Mouse (Mus musculus) ES-E14 (cell line): Measurements from ENCODE around the gene Nmrk2. TPM values are rescaled to one million over a fixed set of nuclear protein-coding genes. Genes with fewer than 3 reads are reported as not detected.

Experiments used
- DNase-seq: peaks from one replicate; pipeline ENCODE4 v3.0.0-alpha.2; 2013; ENCODE audit warnings: low read depth, low spot score
- H3K27ac ChIP-seq: 2 replicates; pipeline ENCODE4 v1.5.1; 2012; ENCODE audit warnings: low read depth, mild to moderate bottlenecking, low read length, moderate library complexity, mixed read lengths; ENCODE audit not compliant: poor library complexity, insufficient read depth, severe bottlenecking
- H3K36me3 ChIP-seq: 2 replicates; pipeline ENCODE4 v1.6.1; 2012; ENCODE audit warnings: mild to moderate bottlenecking, low read length, moderate library complexity, mixed read lengths; ENCODE audit not compliant: control insufficient read depth, poor library complexity, insufficient read depth, severe bottlenecking
- H3K4me1 ChIP-seq, 2 experiments: fragments of 150-350 bp in 1 of 2; sonication (generic) in 1 of 2; 2 replicates each; pipeline ENCODE4 v1.6.1; 2012; ENCODE audit warnings: low read length in 2 of 2, mild to moderate bottlenecking in 1 of 2, mixed read lengths in 1 of 2; ENCODE audit not compliant: control insufficient read depth in 2 of 2, insufficient read depth in 2 of 2, poor library complexity in 1 of 2
- H3K4me3 ChIP-seq, 2 experiments: fragments of 150-350 bp in 1 of 2; sonication (generic) in 1 of 2; 2 replicates each; pipeline ENCODE4 v1.5.1; 2012; ENCODE audit warnings: low read length in 2 of 2, low read depth in 1 of 2, mild to moderate bottlenecking in 1 of 2, mixed read lengths in 1 of 2; ENCODE audit not compliant: insufficient read depth in 1 of 2, poor library complexity in 1 of 2, severe bottlenecking in 1 of 2
- H3K9ac ChIP-seq: 2 replicates; pipeline ENCODE4 v1.6.1; 2012; ENCODE audit warnings: low read depth, mild to moderate bottlenecking, low read length, mixed read lengths; ENCODE audit not compliant: poor library complexity, insufficient read depth, severe bottlenecking
- H3K9me3 ChIP-seq: fragments of 150-350 bp; sonication (generic); 2 replicates; pipeline ENCODE4 v1.6.1; 2012; ENCODE audit warnings: low read depth, mild to moderate bottlenecking, low read length; ENCODE audit not compliant: control insufficient read depth, insufficient read depth
- CHD2 ChIP-seq: IDR thresholded peaks from 2 replicates; pipeline ENCODE4 v1.6.1; 2014; ENCODE audit warnings: mild to moderate bottlenecking, low read depth, low read length, inconsistent platforms
- HCFC1 ChIP-seq: IDR thresholded peaks from 2 replicates; pipeline ENCODE4 v1.6.1; 2012; ENCODE audit warnings: low read length, inconsistent platforms, borderline replicate concordance; ENCODE audit not compliant: insufficient read depth
- MAFK ChIP-seq: IDR thresholded peaks from 2 replicates; pipeline ENCODE4 v1.6.1; 2014; ENCODE audit warnings: mild to moderate bottlenecking, low read depth, low read length, inconsistent platforms; ENCODE audit not compliant: insufficient read depth
- ZC3H11A ChIP-seq: IDR thresholded peaks from 2 replicates; pipeline ENCODE4 v1.6.1; 2012; ENCODE audit warnings: low read depth, mild to moderate bottlenecking, inconsistent platforms, low read length, borderline replicate concordance
- ZNF384 ChIP-seq: IDR thresholded peaks from 2 replicates; pipeline ENCODE4 v1.6.1; 2012; ENCODE audit warnings: low read depth, low read length, inconsistent platforms
- in situ Hi-C, 2 experiments: fragments of 600-800 bp; cut with MboI; formaldehyde crosslinking; loops; one replicate each; pipeline ENCODE4 v1.15.1; 2025; ENCODE audit warnings: low sequenced_read_pairs in 2 of 2, inconsistent platforms in 1 of 2; ENCODE audit not compliant: unreplicated experiment in 2 of 2
- total RNA-seq: library from RNA; depleted of rRNA; stranded (reverse); fragments of 300-350 nt; gene quantifications from 2 replicates; pipeline ENCODE4 v1.2.3, GENCODE M21; 2012

Nmrk2 gene
- total RNA-seq, 1 experiment = not detected

- Histone ChIP-seq H3K9me3 (no peaks in the 10 kb centered on the region), H3K4me1 (peaks cover 2 to 23% of the 10 kb centered on the region in 2 experiments; a peak in 3 of 4 replicates), H3K27ac (no peak overlapping the region), H3K9ac (no peak overlapping the region), H3K36me3 (peaks cover 10% of the 10 kb centered on the region; the same call in 1 of the 2 replicates), H3K4me3 (no peak overlapping the region)
- in situ Hi-C loops = no loop called here
- no peak for DNase-seq
- no peak for TF ChIP-seq MAFK
- TF ChIP-seq HCFC1 = no peak
- no peak for TF ChIP-seq ZNF384
- TF ChIP-seq ZC3H11A = no peak
- no peak for TF ChIP-seq CHD2
Observed at GRCm38 (mm10) chr10:81190912-81191321, 10.9 kb downstream of the Nmrk2 start.

GRCm38 (mm10) chr10:81190236-81190911 lies 11.5 kb downstream of the Nmrk2 start:
- Histone ChIP-seq H3K4me1 (peaks cover 2 to 23% of the 10 kb centered on the region in 2 experiments; a peak in 3 of 4 replicates), H3K4me3 (peak overlapping the region; percentile 20 to 46), H3K27ac (no peak overlapping the region), H3K36me3 (peaks cover 10% of the 10 kb centered on the region), H3K9ac (peak overlapping the region; percentile 57; the same call in 1 of the 2 replicates), H3K9me3 (no peaks in the 10 kb centered on the region)
- in situ Hi-C loops = no loop called here
- TF ChIP-seq ZC3H11A = no peak
- no peak for TF ChIP-seq HCFC1
- no peak for TF ChIP-seq ZNF384
- TF ChIP-seq CHD2 = no peak
- TF ChIP-seq MAFK = no peak
- DNase-seq = no peak

GRCm38 (mm10) chr10:81189821-81190220 lies 12.0 kb downstream of the Nmrk2 start:
- H3K9me3 ChIP-seq = no peaks in the 10 kb centered on the region
- peak overlapping the region; percentile 20 to 46 for H3K4me3 ChIP-seq
- no peak for DNase-seq
- in situ Hi-C loops = no loop called here
- peak overlapping the region; percentile 57 for H3K9ac ChIP-seq
- no peak overlapping the region for H3K27ac ChIP-seq
- H3K4me1 ChIP-seq = peaks cover 2 to 23% of the 10 kb centered on the region in 2 experiments; a peak in 3 of 4 replicates
- TF ChIP-seq ZC3H11A (no peak), HCFC1 (no peak)
- peaks cover 15% of the 10 kb centered on the region for H3K36me3 ChIP-seq

GRCm38 (mm10) chr10:81187161-81187560 lies 14.7 kb downstream of the Nmrk2 start:
- Histone ChIP-seq H3K9me3 (no peaks in the 10 kb centered on the region), H3K9ac (no peak overlapping the region), H3K4me3 (no peak overlapping the region), H3K27ac (no peak overlapping the region), H3K4me1 (peaks cover 2 to 21% of the 10 kb centered on the region in 2 experiments; a peak in 3 of 4 replicates), H3K36me3 (peaks cover 18% of the 10 kb centered on the region)
- no peak for DNase-seq
- in situ Hi-C loops = no loop called here
- TF ChIP-seq ZNF384 (no peak), HCFC1 (no peak), MAFK (no peak), ZC3H11A (no peak), CHD2 (no peak)
